Mouse (Mus musculus): ENCODE data around the gene Serpinf2.

Gene Serpinf2

GRCm38 (mm10) chr11:75429019-75429705 is 10.2 kb downstream of the Serpinf2 start:
- no peak for DNase-seq (ENCODE audit: low spot score in 2 of 2)

GRCm38 (mm10) chr11:75424459-75424858 is 14.9 kb downstream of the Serpinf2 start:
- no peak for DNase-seq (ENCODE audit: low spot score in 2 of 2)

GRCm38 (mm10) chr11:75424033-75424432 is 15.4 kb downstream of the Serpinf2 start:
- no peak for DNase-seq (ENCODE audit: low spot score in 2 of 2)

GRCm38 (mm10) chr11:75423091-75423490 is 16.3 kb downstream of the Serpinf2 start:
- DNase-seq (ENCODE audit: low spot score in 2 of 2): no peak

GRCm38 (mm10) chr11:75422013-75422792 is 17.2 kb downstream of the Serpinf2 start, which contains the start of gene Serpinf1:
Gene Serpinf1, minus strand, starts transcription at chr11:75422701.
- DNase-seq (ENCODE audit: low spot score in 2 of 2): no peak

- DNase-seq (ENCODE audit: low spot score in 2 of 2): no peak
Measured at GRCm38 (mm10) chr11:75421375-75422012, 17.9 kb downstream of the Serpinf2 start.

- no peak for DNase-seq (ENCODE audit: low spot score in 2 of 2)
Measured at GRCm38 (mm10) chr11:75420810-75421374, 18.5 kb downstream of the Serpinf2 start.

- no peak for DNase-seq (ENCODE audit: low spot score in 2 of 2)
Measured at GRCm38 (mm10) chr11:75420037-75420436, 19.4 kb downstream of the Serpinf2 start.

- no peak for DNase-seq (ENCODE audit: low spot score in 2 of 2)
Measured at GRCm38 (mm10) chr11:75415994-75416393, 23.4 kb downstream of the Serpinf2 start.

- no peak for DNase-seq (ENCODE audit: low spot score in 2 of 2)
Measured at GRCm38 (mm10) chr11:75415096-75415495, 24.3 kb downstream of the Serpinf2 start.

GRCm38 (mm10) chr11:75410591-75410990 is 28.8 kb downstream of the Serpinf2 start:
- DNase-seq (ENCODE audit: low spot score in 2 of 2): no peak

- DNase-seq (ENCODE audit: low spot score in 2 of 2): no peak
Measured at GRCm38 (mm10) chr11:75409679-75410575, 29.5 kb downstream of the Serpinf2 start.

- no peak for DNase-seq (ENCODE audit: low spot score in 2 of 2)
Measured at GRCm38 (mm10) chr11:75406865-75407264, 32.5 kb downstream of the Serpinf2 start.

- DNase-seq (ENCODE audit: low spot score in 2 of 2): no peak
Measured at GRCm38 (mm10) chr11:75406104-75406503, 33.3 kb downstream of the Serpinf2 start.

- DNase-seq (ENCODE audit: low spot score in 2 of 2): no peak
Measured at GRCm38 (mm10) chr11:75404801-75405200, 34.6 kb downstream of the Serpinf2 start.

- DNase-seq (ENCODE audit: low spot score in 2 of 2): no peak
Measured at GRCm38 (mm10) chr11:75403301-75404052, 35.9 kb downstream of the Serpinf2 start.

GRCm38 (mm10) chr11:75402271-75402690 is 37.1 kb downstream of the Serpinf2 start:
- peak in 1 of 2 experiments; percentile 23 for DNase-seq (ENCODE audit: low spot score in 2 of 2)

GRCm38 (mm10) chr11:75400099-75400498 is 39.3 kb downstream of the Serpinf2 start:
- DNase-seq (ENCODE audit: low spot score in 2 of 2): no peak

GRCm38 (mm10) chr11:75399411-75399841 is 40.0 kb downstream of the Serpinf2 start:
- no peak for DNase-seq (ENCODE audit: low spot score in 2 of 2)

- no peak for DNase-seq (ENCODE audit: low spot score in 2 of 2)
Measured at GRCm38 (mm10) chr11:75397452-75397851, 41.9 kb downstream of the Serpinf2 start.

All from frontal cortex, postnatal 14 days (tissue).